Mouse (Mus musculus) midbrain, embryonic 12.5 days (tissue): ENCODE measurements around the gene Olfr56. TPM values are rescaled to one million over a fixed set of nuclear protein-coding genes. Genes with fewer than 3 reads are reported as not detected.
"Not testable (repeated sequence)": the region's sequence is repeated elsewhere in the genome, so short reads cannot be mapped to it uniquely, and the experiment has no call there.

ENCODE experiments used
- ATAC-seq: fragments of 200-750 bp; cut with Nextera tagmentation; 2 replicates; pipeline ENCODE4 v1.8.0; 2017; ENCODE audit warnings: low read depth, moderate TSS enrichment, moderate library complexity; ENCODE audit not compliant: low FRiP score
- H3K27ac ChIP-seq: fragments of 300-500 bp; sonication (generic); replicated peaks from 2 replicates; pipeline ENCODE4 v1.5.1; 2016; ENCODE audit warnings: mild to moderate bottlenecking
- H3K27me3 ChIP-seq: fragments of 300-500 bp; sonication (generic); 2 replicates; pipeline ENCODE4 v1.6.1; 2016; ENCODE audit warnings: mild to moderate bottlenecking
- H3K36me3 ChIP-seq: fragments of 300-500 bp; sonication (generic); 2 replicates; pipeline ENCODE4 v1.6.1; 2016
- H3K4me1 ChIP-seq: fragments of 300-500 bp; sonication (generic); 2 replicates; pipeline ENCODE4 v1.6.1; 2016
- H3K4me2 ChIP-seq: fragments of 300-500 bp; sonication (generic); replicated peaks from 2 replicates; pipeline ENCODE4 v1.6.1; 2016; ENCODE audit warnings: mild to moderate bottlenecking, moderate library complexity
- H3K4me3 ChIP-seq: fragments of 300-500 bp; sonication (generic); 2 replicates; pipeline ENCODE4 v1.5.1; 2016; ENCODE audit warnings: mild to moderate bottlenecking
- H3K9ac ChIP-seq: fragments of 300-500 bp; sonication (generic); replicated peaks from 2 replicates; pipeline ENCODE4 v1.6.1; 2016; ENCODE audit warnings: mild to moderate bottlenecking, moderate library complexity
- H3K9me3 ChIP-seq: fragments of 300-500 bp; sonication (generic); 2 replicates; pipeline ENCODE4 v1.6.1; 2016; ENCODE audit warnings: mild to moderate bottlenecking
- WGBS: fragments of 180-500 bp; shearing (Covaris S2); methylation state at CpG from one replicate; pipeline ENCODE4 v1.1.7; 2016; 5-methylcytosine and 5-hydroxymethylcytosine counted together
- polyA plus RNA-seq: library from polyadenylated mRNA; unstranded; fragments of >200 nt; fragmentation: Nextera tagmentation; extraction: Ambion mirVana; gene quantifications from 2 replicates; pipeline ENCODE4 v1.2.1, GENCODE M21; 2016

Olfr56 gene
- polyA plus RNA-seq, result not detected in 2 replicates

GRCm38 (mm10) chr11:48978240-48978939 is at the start of gene Olfr56:
Gene Olfr56 (plus strand): TSS chr11:48978889.
- H3K4me1 ChIP-seq, H3K27me3 ChIP-seq, H3K4me2 ChIP-seq, H3K27ac ChIP-seq, ATAC-seq, H3K4me3 ChIP-seq, H3K9me3 ChIP-seq, H3K36me3 ChIP-seq, H3K9ac ChIP-seq: not testable (repeated sequence)
- no CpG with 5 or more reads among the region's 1 CpGs for WGBS

- 91% methylated on average over 1 of the region's 1 CpGs for WGBS
Observed at GRCm38 (mm10) chr11:48933422-48933821, 45.3 kb upstream of the Olfr56 start.

GRCm38 (mm10) chr11:48933923-48934322 is 44.8 kb upstream of the Olfr56 start:
- not testable (repeated sequence) for ATAC-seq, H3K4me2 ChIP-seq, H3K27me3 ChIP-seq, H3K4me1 ChIP-seq, H3K4me3 ChIP-seq, H3K36me3 ChIP-seq, H3K27ac ChIP-seq, H3K9ac ChIP-seq, H3K9me3 ChIP-seq
- 80% methylated on average over 1 of the region's 1 CpGs for WGBS

More at GRCm38 (mm10) chr11:48933422-48933821, 45.3 kb upstream of the Olfr56 start:
- not testable (repeated sequence) for H3K36me3 ChIP-seq, H3K27me3 ChIP-seq, H3K4me1 ChIP-seq, H3K4me3 ChIP-seq, ATAC-seq, H3K9ac ChIP-seq, H3K4me2 ChIP-seq, H3K27ac ChIP-seq, H3K9me3 ChIP-seq

GRCm38 (mm10) chr11:48935291-48935690 is 43.4 kb upstream of the Olfr56 start:
- not testable (repeated sequence) for H3K9ac ChIP-seq, H3K4me3 ChIP-seq, ATAC-seq, H3K9me3 ChIP-seq, H3K27ac ChIP-seq, H3K36me3 ChIP-seq, H3K4me1 ChIP-seq, H3K27me3 ChIP-seq, H3K4me2 ChIP-seq
- WGBS, result no CpG with 5 or more reads among the region's 3 CpGs

- H3K4me1 ChIP-seq, H3K4me3 ChIP-seq, ATAC-seq, H3K27me3 ChIP-seq, H3K9ac ChIP-seq, H3K36me3 ChIP-seq, H3K27ac ChIP-seq, H3K4me2 ChIP-seq, H3K9me3 ChIP-seq: not testable (repeated sequence)
Observed at GRCm38 (mm10) chr11:48939286-48939685, 39.4 kb upstream of the Olfr56 start.

GRCm38 (mm10) chr11:48946090-48946489 is 32.6 kb upstream of the Olfr56 start, which contains the start of gene Psme2b:
Gene Psme2b (minus strand): TSS chr11:48946190.
- not testable (repeated sequence) for H3K9ac ChIP-seq, H3K4me2 ChIP-seq, ATAC-seq, H3K36me3 ChIP-seq, H3K4me1 ChIP-seq, H3K27me3 ChIP-seq, H3K27ac ChIP-seq, H3K4me3 ChIP-seq, H3K9me3 ChIP-seq
- WGBS, result 93% methylated on average over 6 of the region's 6 CpGs

GRCm38 (mm10) chr11:48974686-48975085 is 4.0 kb upstream of the Olfr56 start:
- H3K4me2 ChIP-seq, H3K9ac ChIP-seq, H3K27me3 ChIP-seq, H3K9me3 ChIP-seq, H3K4me3 ChIP-seq, ATAC-seq, H3K4me1 ChIP-seq, H3K36me3 ChIP-seq, H3K27ac ChIP-seq: not testable (repeated sequence)
- WGBS, result no CpG with 5 or more reads among the region's 1 CpGs

GRCm38 (mm10) chr11:48979251-48979650 is 562 bp downstream of the Olfr56 start, which contains the start of gene 9930111J21Rik1:
Gene 9930111J21Rik1 (minus strand): TSS chr11:48979398.
- ATAC-seq, H3K27ac ChIP-seq, H3K9ac ChIP-seq, H3K27me3 ChIP-seq, H3K9me3 ChIP-seq, H3K36me3 ChIP-seq, H3K4me1 ChIP-seq, H3K4me3 ChIP-seq, H3K4me2 ChIP-seq: not testable (repeated sequence)
- no CpG with 5 or more reads among the region's 3 CpGs for WGBS

- H3K4me2 ChIP-seq, H3K9me3 ChIP-seq, H3K4me3 ChIP-seq, H3K27me3 ChIP-seq, H3K27ac ChIP-seq, ATAC-seq, H3K36me3 ChIP-seq, H3K4me1 ChIP-seq, H3K9ac ChIP-seq: not testable (repeated sequence)
- WGBS, result no CpG with 5 or more reads among the region's 5 CpGs
Observed at GRCm38 (mm10) chr11:48980052-48980451, 1.4 kb downstream of the Olfr56 start.

- not testable (repeated sequence) for ATAC-seq, H3K27me3 ChIP-seq, H3K9ac ChIP-seq, H3K4me3 ChIP-seq, H3K4me1 ChIP-seq, H3K27ac ChIP-seq, H3K4me2 ChIP-seq, H3K36me3 ChIP-seq, H3K9me3 ChIP-seq
- WGBS, result no CpG with 5 or more reads among the region's 3 CpGs
Observed at GRCm38 (mm10) chr11:48982848-48983247, 4.2 kb downstream of the Olfr56 start.

GRCm38 (mm10) chr11:48988219-48988618 is 9.5 kb downstream of the Olfr56 start:
- H3K27me3 ChIP-seq, ATAC-seq, H3K9me3 ChIP-seq, H3K4me1 ChIP-seq, H3K27ac ChIP-seq, H3K4me2 ChIP-seq, H3K9ac ChIP-seq, H3K36me3 ChIP-seq, H3K4me3 ChIP-seq: not testable (repeated sequence)
- 65% methylated on average over 2 of the region's 3 CpGs for WGBS

- H3K27me3 ChIP-seq, H3K4me3 ChIP-seq, H3K36me3 ChIP-seq, H3K27ac ChIP-seq, H3K4me1 ChIP-seq, ATAC-seq, H3K9me3 ChIP-seq, H3K4me2 ChIP-seq, H3K9ac ChIP-seq: not testable (repeated sequence)
- WGBS, result 86% methylated on average over 2 of the region's 2 CpGs
Observed at GRCm38 (mm10) chr11:48989981-48990380, 11.3 kb downstream of the Olfr56 start.
